Comparison of ENCODE assay signal across 8 mouse cellular contexts in the genomic region with DNA sequence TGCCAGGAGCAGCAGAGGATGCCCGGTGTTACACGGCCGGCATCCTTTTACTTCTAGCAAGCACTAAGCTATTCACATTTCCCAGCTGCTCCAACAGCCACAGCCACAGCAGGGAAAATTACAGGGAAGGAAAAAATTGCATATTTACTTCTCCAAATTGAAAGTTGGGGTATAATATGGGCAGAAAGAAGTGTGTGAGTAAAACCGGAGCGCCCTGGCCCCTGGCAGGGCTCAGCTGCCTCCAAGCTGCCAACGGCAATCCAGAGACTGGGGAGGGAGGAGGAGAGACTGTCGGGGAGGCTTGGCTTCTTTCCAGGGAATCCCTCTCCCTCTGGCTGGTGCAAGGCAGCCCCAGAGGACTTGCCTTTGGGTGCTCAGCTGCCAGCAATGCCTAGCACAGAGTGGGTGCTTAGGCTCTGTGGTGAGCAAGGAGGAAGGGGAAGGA. TPM values are rescaled to one million over a fixed set of nuclear protein-coding genes. Genes with fewer than 3 reads are reported as not detected.
A peak's percentile ranks its signal among the peaks of the same experiment; 100 is the strongest.
DNase-seq lines count a peak whose midpoint lies in the region; ATAC-seq lines count a peak whose summit lies in the region.

No protein-coding gene starts in this region.

- no peak for DNase-seq in forebrain, embryonic 11.5 days (ENCODE audit: low spot score)
- peak; percentile 74 for DNase-seq in adrenal gland, postnatal 10 days
- peak; percentile 62 to 63 for DNase-seq in left cerebral cortex, postnatal 10 days (ENCODE audit: extremely low spot score in 1 of 2, low spot score in 2 of 2)
- no peak for DNase-seq in spleen, adult 12 weeks (ENCODE audit: low spot score)
- no peak for DNase-seq in adipocyte (ENCODE audit: low spot score)

- H3K9ac ChIP-seq in forebrain, embryonic 13.5 days, result no peak overlapping the region
- no peak overlapping the region for H3K9ac ChIP-seq in forebrain, embryonic 11.5 days (ENCODE audit: low read length)

- ATAC-seq in forebrain, embryonic 13.5 days, result peak; percentile 83
- ATAC-seq in forebrain, embryonic 11.5 days (replicated peaks; ENCODE audit: low FRiP score), result no peak
- ATAC-seq in frontal cortex, adult (ENCODE audit: low TSS enrichment), result peak; percentile 95
- ATAC-seq in erythroblast, adult 5-6 weeks (replicated peaks; ENCODE audit: low FRiP score, poor library complexity, severe bottlenecking), result no peak

- peak overlapping the region; percentile 36 for H3K27ac ChIP-seq in forebrain, embryonic 13.5 days
- H3K27ac ChIP-seq in forebrain, embryonic 11.5 days (ENCODE audit: low read depth, low read length), result no peak overlapping the region

- H3K27me3 ChIP-seq in forebrain, embryonic 13.5 days, result 0 out of 2 replicates have a peak, but pooled peaks cover 3% of the 10 kb centered on the region
- no peaks in the 10 kb centered on the region for H3K27me3 ChIP-seq in forebrain, embryonic 11.5 days (ENCODE audit: control insufficient read depth, insufficient read depth, low read length)

- peaks cover 6% of the 10 kb centered on the region for H3K9me3 ChIP-seq in forebrain, embryonic 13.5 days (replicated peaks)
- H3K9me3 ChIP-seq in forebrain, embryonic 11.5 days (ENCODE audit: control insufficient read depth, low read length), result no peaks in the 10 kb centered on the region; the same call in 1 of the 2 replicates

- H3K4me2 ChIP-seq in forebrain, embryonic 13.5 days, result peak overlapping the region; percentile 20; the same call in 1 of the 2 replicates
- H3K4me2 ChIP-seq in forebrain, embryonic 11.5 days (ENCODE audit: low read depth, low read length, severe bottlenecking), result no peak overlapping the region

- no peaks in the 10 kb centered on the region for H3K36me3 ChIP-seq in forebrain, embryonic 13.5 days (ENCODE audit: poor library complexity, severe bottlenecking)
- H3K36me3 ChIP-seq in forebrain, embryonic 11.5 days (ENCODE audit: control insufficient read depth, insufficient read depth, low read length), result no peaks in the 10 kb centered on the region

- intact Hi-C loops in left cerebral cortex, postnatal 10 days (cut with DNase I), result no loop called here

- H3K4me1 ChIP-seq in forebrain, embryonic 13.5 days, result peaks cover 35% of the 10 kb centered on the region
- peaks cover 2% of the 10 kb centered on the region; the same call in 1 of the 2 replicates for H3K4me1 ChIP-seq in forebrain, embryonic 11.5 days (replicated peaks; ENCODE audit: control insufficient read depth, insufficient read depth, low read length)

- WGBS in forebrain, embryonic 13.5 days, result 26% methylated on average over 7 of the region's 7 CpGs
- 73% methylated on average over 7 of the region's 7 CpGs for WGBS in forebrain, embryonic 11.5 days

- H3K4me3 ChIP-seq in forebrain, embryonic 13.5 days, result no peak overlapping the region
- no peak overlapping the region for H3K4me3 ChIP-seq in forebrain, embryonic 11.5 days (ENCODE audit: low read depth, low read length)

RNA-seq across cellular contexts. Expression of a gene that starts 53.1 kb away (rescaled TPM):
- polyA plus RNA-seq in forebrain, embryonic 13.5 days (2015; fragmentation: Nextera tagmentation; extraction: Ambion mirVana), result 9.7 and 16.4 TPM in 2 replicates
- 11.4 and 12.0 TPM in 2 replicates for polyA plus RNA-seq in forebrain, embryonic 11.5 days (2014; fragmentation: Nextera tagmentation; extraction: Ambion mirVana)
- total RNA-seq in adrenal gland, postnatal 10 days (2021), result 1 to 10 TPM; 5.5 to 6.0 TPM
- 10 to 100 TPM; 16.8 to 17.6 TPM for total RNA-seq in left cerebral cortex, postnatal 10 days (2021)
- total RNA-seq in erythroblast, adult 5-6 weeks (2015; ENCODE audit: low replicate concordance), result not detected in 2 replicates
- not detected in 2 replicates for total RNA-seq in erythroblast, adult 5-6 weeks (2017; ENCODE audit: low replicate concordance)

Comparison
In these comparisons a context has a peak if more than half of its experiments do, and no peak if none do; other contexts are left out.
1. ATAC-seq: peak in forebrain, embryonic 13.5 days (single experiment) and frontal cortex, adult (single experiment); none in forebrain, embryonic 11.5 days (single experiment) and erythroblast, adult 5-6 weeks (single experiment).
2. DNase-seq: peak in adrenal gland, postnatal 10 days (single experiment) and left cerebral cortex, postnatal 10 days (2 of 2); none in forebrain, embryonic 11.5 days (single experiment), spleen, adult 12 weeks (single experiment) and adipocyte (single experiment).
3. RNA of a gene that starts 53.1 kb away (total RNA-seq): 16.8 to 17.6 TPM in left cerebral cortex, postnatal 10 days and 5.5 to 6.0 TPM in adrenal gland, postnatal 10 days; not detected in erythroblast, adult 5-6 weeks; every median in the first group is over 4 times any median in the second.